Comparison of ENCODE assay signal across 8 mouse cellular contexts in the genomic region with DNA sequence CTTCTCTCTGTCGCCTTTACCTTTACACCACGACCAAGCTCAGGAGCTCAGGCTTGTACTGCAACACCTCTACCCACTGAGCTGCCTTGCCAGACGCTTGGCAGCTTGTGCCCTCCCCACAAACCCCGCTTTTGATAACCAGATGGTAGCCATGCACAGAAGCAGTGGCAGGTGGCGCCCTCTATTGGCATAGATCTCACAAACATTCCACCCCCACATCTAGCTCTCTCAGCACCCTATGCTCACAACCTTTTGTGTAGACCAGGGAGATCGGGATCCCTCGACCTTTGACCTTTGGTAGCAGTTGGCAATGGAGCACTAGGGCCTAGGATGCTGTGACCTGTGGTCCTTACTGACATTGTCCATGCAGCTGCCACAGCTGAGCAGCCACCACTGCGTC.
DNase-seq lines count a peak whose midpoint lies in the region; ATAC-seq and TF ChIP-seq lines count a peak whose summit lies in the region.

No protein-coding gene starts in this region.

- no peaks in the 10 kb centered on the region for H3K36me3 ChIP-seq in spleen, adult 2 months (ENCODE audit: control insufficient read depth, insufficient read depth, low read length)

- WGBS in spleen, adult 2 months: 73% methylated on average over 8 of the region's 8 CpGs

- no peak for TF ChIP-seq POLR2A in spleen, adult 2 months (IDR thresholded peaks at IDR 0.05; ENCODE audit: low read depth, low read length)
- no peak for TF ChIP-seq POLR2A in cortical plate, adult 2 months (IDR thresholded peaks at IDR 0.05; ENCODE audit: extremely low read depth, insufficient read depth, low read length)

- H3K27me3 ChIP-seq in spleen, adult 2 months (ENCODE audit: control insufficient read depth, insufficient read depth, low read length): no peaks in the 10 kb centered on the region

- peak; percentile 19; the same call in 1 of the 2 replicates for TF ChIP-seq CTCF in spleen, adult 2 months (IDR thresholded peaks at IDR 0.05; ENCODE audit: extremely low read depth, insufficient read depth, insufficient read length, insufficient replicate concordance)
- peak; percentile 33 for TF ChIP-seq CTCF in cortical plate, adult 2 months (IDR thresholded peaks at IDR 0.05; ENCODE audit: extremely low read depth, insufficient read depth, low read length)

- peak; percentile 21 to 45 for DNase-seq in heart, adult 18-20 months
- DNase-seq in heart, adult 8-10 months (ENCODE audit: low spot score): no peak
- no peak for DNase-seq in spleen, adult 2 months (ENCODE audit: low read depth in 1 of 2, low spot score in 2 of 2)
- DNase-seq in spleen, adult 12 weeks (ENCODE audit: low spot score): no peak
- DNase-seq in lung, postnatal 14 days: peak; percentile 40
- DNase-seq in ovary, postnatal 10 days (ENCODE audit: low spot score): no peak

- no peak for ATAC-seq in erythroblast, adult 5-6 weeks (replicated peaks; ENCODE audit: low FRiP score, poor library complexity, severe bottlenecking)

- no peak overlapping the region for H3K4me3 ChIP-seq in spleen, adult 2 months (ENCODE audit: extremely low read depth, insufficient read depth, insufficient read length)
- H3K4me3 ChIP-seq in cortical plate, adult 2 months (ENCODE audit: insufficient read depth, low read length): no peak overlapping the region

- no peak overlapping the region for H3K27ac ChIP-seq in spleen, adult 2 months (ENCODE audit: insufficient read depth, low read length)
- H3K27ac ChIP-seq in cortical plate, adult 2 months (ENCODE audit: insufficient read depth, low read length): no peak overlapping the region

- H3K4me1 ChIP-seq in spleen, adult 2 months (ENCODE audit: control insufficient read depth, insufficient read depth, insufficient read length): peaks cover 3% of the 10 kb centered on the region; the same call in 1 of the 2 replicates
- peaks cover 10% of the 10 kb centered on the region for H3K4me1 ChIP-seq in cortical plate, adult 2 months (ENCODE audit: control insufficient read depth, insufficient read depth, low read length)

Comparison
In these comparisons a context has a peak if more than half of its experiments do, and no peak if none do; other contexts are left out.
1. DNase-seq: peak in heart, adult 18-20 months (2 of 2) and lung, postnatal 14 days (single experiment); none in heart, adult 8-10 months (single experiment), spleen, adult 2 months (0 of 2), spleen, adult 12 weeks (single experiment) and ovary, postnatal 10 days (single experiment).